Mouse (Mus musculus) lung, postnatal 0 days (tissue): ENCODE data around the gene Lcn5. TPM values are rescaled to one million over a fixed set of nuclear protein-coding genes. Genes with fewer than 3 reads are reported as not detected.
A peak's percentile ranks its signal among the peaks of the same experiment; 100 is the strongest.

Experiments used
- ATAC-seq: fragments of 200-750 bp; cut with Nextera tagmentation; 2 replicates; pipeline ENCODE4 v1.8.0; 2017; ENCODE audit warnings: moderate library complexity
- DNase-seq: peaks from one replicate; pipeline ENCODE4 v3.0.0-alpha.2; 2016; ENCODE audit warnings: low spot score
- H3K27ac ChIP-seq: fragments of 300-500 bp; sonication (generic); 2 replicates; pipeline ENCODE4 v1.5.1; 2014; ENCODE audit warnings: antibody characterized with exemption, mild to moderate bottlenecking, low read length, mixed read lengths
- H3K27me3 ChIP-seq: fragments of 300-500 bp; sonication (generic); replicated peaks from 2 replicates; pipeline ENCODE4 v1.6.1; 2014; ENCODE audit warnings: low read length, mixed read lengths; ENCODE audit not compliant: insufficient read depth
- H3K36me3 ChIP-seq: fragments of 300-500 bp; sonication (generic); 2 replicates; pipeline ENCODE4 v1.6.1; 2014; ENCODE audit warnings: low read length, mixed read lengths; ENCODE audit not compliant: insufficient read depth
- H3K4me1 ChIP-seq: fragments of 300-500 bp; sonication (generic); 2 replicates; pipeline ENCODE4 v1.6.1; 2014; ENCODE audit warnings: antibody characterized with exemption, low read depth, low read length, mixed read lengths; ENCODE audit not compliant: insufficient read depth
- H3K4me2 ChIP-seq: fragments of 300-500 bp; sonication (generic); replicated peaks from 2 replicates; pipeline ENCODE4 v1.6.1; 2014; ENCODE audit warnings: low read depth, mild to moderate bottlenecking, low read length, moderate library complexity, mixed read lengths
- H3K4me3 ChIP-seq: fragments of 300-500 bp; sonication (generic); 2 replicates; pipeline ENCODE4 v1.5.1; 2014; ENCODE audit warnings: low read depth, low read length
- H3K9ac ChIP-seq: fragments of 300-500 bp; sonication (generic); replicated peaks from 2 replicates; pipeline ENCODE4 v1.6.1; 2014; ENCODE audit warnings: low read depth, mild to moderate bottlenecking
- H3K9me3 ChIP-seq: fragments of 300-500 bp; sonication (generic); 2 replicates; pipeline ENCODE4 v1.6.1; 2016; ENCODE audit warnings: low read length, mixed read lengths
- CTCF ChIP-seq: IDR thresholded peaks from 2 replicates; pipeline ENCODE4 v1.5.1; 2016; ENCODE audit warnings: antibody characterized with exemption, mild to moderate bottlenecking
- EP300 ChIP-seq: IDR thresholded peaks from 2 replicates; pipeline ENCODE4 v1.6.1; 2016; ENCODE audit warnings: antibody characterized with exemption, mild to moderate bottlenecking, control low read depth
- WGBS: fragments of 180-500 bp; shearing (Covaris S2); extraction: QIAGEN DNeasy Blood & Tissue Kit; methylation state at CpG from one replicate; pipeline ENCODE4 v1.1.7; 2014; 5-methylcytosine and 5-hydroxymethylcytosine counted together
- polyA plus RNA-seq: library from polyadenylated mRNA; unstranded; fragments of >200 nt; fragmentation: Nextera tagmentation; extraction: Ambion mirVana; gene quantifications from 2 replicates; pipeline ENCODE4 v1.2.1, GENCODE M21; 2015

Gene Lcn5
- polyA plus RNA-seq, 1 experiment from 2014 or later: not detected

DNA sequence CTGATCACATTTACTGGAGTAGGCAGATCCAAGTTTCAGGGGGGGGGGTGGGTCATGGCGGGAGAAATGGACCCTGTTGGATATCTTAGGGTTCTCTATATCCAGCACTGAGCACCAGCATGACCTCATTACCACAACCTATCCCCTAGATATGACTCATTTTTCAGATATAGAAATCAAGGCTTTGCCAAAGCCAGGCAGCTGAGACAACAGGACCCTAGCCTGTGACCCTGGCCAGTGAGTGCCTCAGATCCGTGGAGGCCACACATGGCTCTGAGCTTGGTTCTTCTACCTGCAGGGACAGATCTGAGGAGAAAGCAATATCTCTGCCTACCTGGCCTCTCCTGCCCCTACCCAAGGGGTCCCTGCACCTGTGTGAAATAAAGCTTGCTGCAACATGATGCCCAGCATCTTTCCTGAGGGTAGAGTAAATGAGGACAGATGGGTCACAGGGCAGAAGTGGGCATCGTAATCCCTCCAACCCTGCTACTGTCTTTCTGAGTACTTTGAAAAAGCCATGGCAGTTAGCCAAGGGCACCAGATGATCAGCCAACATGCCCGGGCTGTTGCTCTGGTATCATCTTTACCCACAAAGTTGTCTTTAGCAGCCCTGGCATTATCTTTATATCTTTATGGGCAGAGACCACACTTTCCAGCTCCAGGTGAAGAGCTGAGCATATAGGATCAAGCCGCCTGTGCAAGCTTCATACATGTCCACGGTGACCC lies 3.7 kb downstream of the Lcn5 start:
- H3K9ac ChIP-seq: no peak overlapping the region
- no peak overlapping the region for H3K27ac ChIP-seq
- no peaks in the 10 kb centered on the region for H3K4me1 ChIP-seq
- no peaks in the 10 kb centered on the region for H3K36me3 ChIP-seq
- no peak overlapping the region for H3K4me2 ChIP-seq
- ATAC-seq (no peak), DNase-seq (no peak)
- no peak overlapping the region for H3K4me3 ChIP-seq
- H3K27me3 ChIP-seq: no peaks in the 10 kb centered on the region
- WGBS: 74% methylated on average over 6 of the region's 6 CpGs
- TF ChIP-seq CTCF (no peak), EP300 (no peak)
- no peaks in the 10 kb centered on the region for H3K9me3 ChIP-seq

DNA sequence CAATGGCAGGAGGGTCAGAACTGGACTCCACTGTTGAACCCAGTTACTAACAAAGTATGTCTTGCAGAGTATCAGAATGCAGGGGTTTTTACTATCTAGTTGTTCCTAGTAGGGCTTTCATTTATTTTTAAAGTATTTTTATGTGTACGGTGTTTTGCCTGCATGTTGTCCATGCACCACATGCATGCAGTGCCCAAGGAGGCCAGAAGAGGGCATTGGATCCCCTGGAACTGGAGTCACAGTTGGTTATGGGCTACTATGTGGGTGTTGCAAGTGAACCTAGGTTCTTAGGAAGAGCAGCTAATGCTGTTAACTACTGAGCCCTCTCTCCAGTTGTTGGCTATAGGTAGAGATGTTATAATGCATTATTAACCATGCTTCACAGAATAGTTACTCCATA lies 5.8 kb downstream of the Lcn5 start:
- Histone ChIP-seq H3K27ac (no peak overlapping the region), H3K4me1 (no peaks in the 10 kb centered on the region), H3K4me2 (no peak overlapping the region), H3K9me3 (no peaks in the 10 kb centered on the region), H3K4me3 (no peak overlapping the region), H3K27me3 (no peaks in the 10 kb centered on the region), H3K36me3 (no peaks in the 10 kb centered on the region), H3K9ac (no peak overlapping the region)
- peak; percentile 26 for DNase-seq
- no peak for ATAC-seq
- TF ChIP-seq CTCF (peak; percentile 75), EP300 (no peak)
- 52% methylated on average over 1 of the region's 1 CpGs for WGBS

DNA sequence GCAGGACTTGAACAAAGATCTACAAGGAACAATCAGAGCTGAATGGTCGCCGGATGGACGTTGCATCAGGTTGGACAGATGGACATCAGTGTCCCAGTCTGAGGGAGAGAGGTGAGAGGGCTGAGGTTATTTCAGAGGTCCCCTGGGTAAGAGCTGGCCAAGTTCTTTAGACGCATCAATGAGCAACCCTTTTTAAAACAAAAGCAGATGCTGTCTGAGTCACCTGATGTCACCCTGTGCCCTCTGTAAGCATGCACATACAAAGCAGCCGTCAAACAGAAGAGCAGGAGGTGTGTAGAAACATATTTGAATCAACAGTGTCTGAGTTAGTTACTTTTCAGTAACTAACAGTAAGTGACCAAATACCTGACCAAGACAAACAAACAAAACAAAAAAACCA lies 6.4 kb downstream of the Lcn5 start:
- TF ChIP-seq CTCF: no peak
- no peak overlapping the region for H3K27ac ChIP-seq
- no peak overlapping the region for H3K9ac ChIP-seq
- no peak overlapping the region for H3K4me3 ChIP-seq
- DNase-seq: no peak
- no peaks in the 10 kb centered on the region for H3K36me3 ChIP-seq
- no peaks in the 10 kb centered on the region for H3K27me3 ChIP-seq
- ATAC-seq: no peak
- no peak overlapping the region for H3K4me2 ChIP-seq
- 82% methylated on average over 5 of the region's 5 CpGs for WGBS
- no peaks in the 10 kb centered on the region for H3K4me1 ChIP-seq
- no peaks in the 10 kb centered on the region for H3K9me3 ChIP-seq

DNA sequence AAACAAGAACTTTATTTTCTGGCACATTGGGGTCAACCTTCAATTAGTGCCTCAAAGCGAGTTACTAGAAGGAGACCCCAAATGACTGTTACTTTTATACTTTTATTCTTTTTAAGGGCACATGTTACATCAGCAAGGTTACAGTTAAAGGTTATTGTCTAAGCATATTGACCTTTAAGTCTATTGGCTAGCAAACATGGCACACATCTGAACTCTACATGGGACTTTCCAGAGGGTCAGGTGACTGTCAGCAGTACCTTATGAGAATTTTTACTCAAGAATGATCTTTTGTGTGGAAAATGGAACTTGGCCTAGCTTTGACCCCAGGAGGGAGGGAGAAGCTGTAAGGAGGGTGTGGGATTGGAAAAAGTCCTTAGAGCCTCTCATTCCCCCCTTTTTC lies 8.8 kb downstream of the Lcn5 start:
- no peak for TF ChIP-seq EP300
- no peak for TF ChIP-seq CTCF
- no peak overlapping the region for H3K27ac ChIP-seq
- H3K9me3 ChIP-seq: no peaks in the 10 kb centered on the region
- no peak overlapping the region for H3K9ac ChIP-seq
- WGBS: 54% methylated on average over 1 of the region's 1 CpGs
- no peaks in the 10 kb centered on the region for H3K36me3 ChIP-seq
- H3K27me3 ChIP-seq: no peaks in the 10 kb centered on the region
- ATAC-seq: no peak
- no peak overlapping the region for H3K4me2 ChIP-seq
- DNase-seq: no peak
- H3K4me1 ChIP-seq: no peaks in the 10 kb centered on the region
- no peak overlapping the region for H3K4me3 ChIP-seq

DNA sequence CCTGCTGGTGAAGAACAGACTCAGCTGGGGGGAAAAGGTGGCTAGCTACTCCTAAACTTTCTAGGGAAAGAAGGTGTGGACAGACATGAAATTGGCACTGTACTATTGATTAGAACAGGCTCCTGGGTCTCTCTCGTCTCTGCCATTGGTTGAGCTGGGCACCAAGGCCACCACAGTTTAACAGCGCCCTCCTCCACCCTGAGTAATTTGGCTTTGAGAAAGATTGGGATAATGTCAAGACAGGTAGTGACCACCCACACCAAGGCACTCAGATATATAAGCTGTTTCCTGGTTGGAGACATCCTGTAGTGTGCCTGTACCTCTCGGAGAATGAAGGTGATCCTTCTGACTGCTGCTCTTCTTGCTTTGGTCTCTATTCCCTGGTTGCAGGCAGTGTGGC lies 18.7 kb downstream of the Lcn5 start, which contains the start of gene Lcn6:
TSS of gene Lcn6 (plus strand) at position 301 of the 400 bp plus-strand sequence.
- Histone ChIP-seq H3K27ac (no peak within 1 kb of the TSS), H3K9ac (no peak within 1 kb of the TSS), H3K4me3 (no peak within 1 kb of the TSS), H3K4me1 (no peaks in the 10 kb centered on the region), H3K4me2 (no peak within 1 kb of the TSS), H3K9me3 (no peaks in the 10 kb centered on the region), H3K36me3 (no peaks in the 10 kb centered on the region), H3K27me3 (no peaks in the 10 kb centered on the region)
- DNase-seq (no peak), ATAC-seq (no peak)
- 85% methylated on average over 3 of the region's 3 CpGs for WGBS
- no peak for TF ChIP-seq EP300
- no peak for TF ChIP-seq CTCF

DNA sequence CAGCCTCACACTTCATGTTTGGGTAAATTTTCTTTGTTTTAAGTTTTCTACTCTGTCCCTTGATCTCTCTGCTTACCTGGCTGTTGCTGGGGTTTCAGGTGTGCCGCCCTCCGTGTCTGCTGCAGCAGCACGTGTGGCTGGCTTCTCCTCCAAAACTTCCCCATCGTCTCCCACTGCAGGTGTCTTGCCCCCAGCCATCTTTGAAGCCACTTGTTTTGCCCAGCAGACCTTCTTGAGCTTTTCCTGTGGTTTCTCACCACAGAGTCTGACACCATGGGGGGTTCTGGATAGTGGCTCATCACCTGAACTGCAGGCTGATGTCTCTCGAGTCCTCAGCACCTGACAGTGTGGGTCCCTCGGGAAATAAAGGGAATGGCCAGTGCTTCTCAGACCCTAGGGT lies 21.8 kb downstream of the Lcn5 start:
- DNase-seq: no peak
- Histone ChIP-seq H3K9me3 (no peaks in the 10 kb centered on the region), H3K9ac (no peak overlapping the region), H3K4me3 (no peak overlapping the region), H3K4me2 (no peak overlapping the region), H3K27me3 (no peaks in the 10 kb centered on the region), H3K36me3 (no peaks in the 10 kb centered on the region), H3K4me1 (no peaks in the 10 kb centered on the region), H3K27ac (no peak overlapping the region)
- no peak for ATAC-seq
- WGBS: 80% methylated on average over 6 of the region's 6 CpGs
- TF ChIP-seq EP300: no peak
- TF ChIP-seq CTCF: no peak

DNA sequence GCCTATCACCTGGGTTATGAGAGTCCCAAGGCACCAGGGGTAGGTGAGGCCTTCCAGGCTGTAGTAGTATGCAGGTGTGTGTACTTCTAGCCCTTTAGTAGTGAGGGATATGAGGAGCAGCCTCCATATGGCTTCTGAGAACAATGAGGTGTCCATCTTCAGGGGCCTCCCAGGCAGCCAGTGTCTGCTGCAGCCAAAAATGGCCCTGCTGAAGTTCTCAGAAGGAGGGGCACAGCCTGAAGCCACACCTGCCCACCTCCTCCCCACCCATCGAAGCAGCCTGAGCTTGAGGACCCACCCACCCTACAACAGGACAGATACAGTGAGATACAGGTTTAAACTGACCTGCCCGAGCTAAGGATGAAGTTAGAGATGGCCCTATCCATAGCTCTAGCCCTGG lies 24.7 kb downstream of the Lcn5 start, which contains the start of gene Lcn10:
TSS of gene Lcn10 (plus strand) at position 301 of the 400 bp plus-strand sequence.
- Histone ChIP-seq H3K4me2 (no peak within 1 kb of the TSS), H3K27ac (no peak within 1 kb of the TSS), H3K9ac (no peak within 1 kb of the TSS), H3K4me1 (no peaks in the 10 kb centered on the region), H3K9me3 (no peaks in the 10 kb centered on the region), H3K36me3 (no peaks in the 10 kb centered on the region), H3K4me3 (no peak within 1 kb of the TSS), H3K27me3 (no peaks in the 10 kb centered on the region)
- ATAC-seq (no peak), DNase-seq (no peak)
- TF ChIP-seq EP300 (no peak), CTCF (no peak)
- 46% methylated on average over 2 of the region's 2 CpGs for WGBS
